27 mouse cellular contexts compared by ENCODE assay signal in genomic region chr15:73913436-73913835, GRCm38 (mm10).
DNase-seq lines count a peak whose midpoint lies in the region; ATAC-seq lines count a peak whose summit lies in the region.
"Had no signal": no experiment of that assay in that cellular context is flagged by ENCODE, and none has a peak within 500 bp of the region (broad histone marks: within the 10 kb centered on the region; RNA-seq: fewer than 3 reads in every experiment).

No protein-coding gene starts in this region.

- H3K9ac ChIP-seq in heart, embryonic 12.5 days = no peak overlapping the region
- H3K9ac ChIP-seq: embryonic facial prominence, embryonic 13.5 days; embryonic facial prominence, embryonic 15.5 days; forebrain, embryonic 12.5 days; forebrain, embryonic 15.5 days; forebrain, postnatal 0 days had no signal

- 55% methylated on average over 6 of the region's 6 CpGs for WGBS in heart, embryonic 12.5 days

- H3K4me2 ChIP-seq in heart, embryonic 12.5 days = no peak overlapping the region
- H3K4me2 ChIP-seq: embryonic facial prominence, embryonic 13.5 days; embryonic facial prominence, embryonic 15.5 days; forebrain, embryonic 12.5 days; forebrain, embryonic 15.5 days had no signal

- no peak overlapping the region for H3K4me3 ChIP-seq in heart, embryonic 12.5 days
- H3K4me3 ChIP-seq: embryonic facial prominence, embryonic 13.5 days; embryonic facial prominence, embryonic 15.5 days; erythroblast, embryonic 14.5 days; forebrain, embryonic 10.5 days; forebrain, embryonic 12.5 days; forebrain, embryonic 15.5 days had no signal

- no peak overlapping the region for H3K27ac ChIP-seq in heart, embryonic 12.5 days (ENCODE audit: poor library complexity, severe bottlenecking)
- H3K27ac ChIP-seq: embryonic facial prominence, embryonic 13.5 days; embryonic facial prominence, embryonic 15.5 days; forebrain, embryonic 10.5 days; forebrain, embryonic 12.5 days; forebrain, embryonic 15.5 days had no signal

- 0 out of 2 replicates have a peak, but pooled peaks cover 8% of the 10 kb centered on the region for H3K27me3 ChIP-seq in heart, embryonic 12.5 days (replicated peaks)
- H3K27me3 ChIP-seq: CH12.LX; embryonic facial prominence, embryonic 13.5 days; embryonic facial prominence, embryonic 15.5 days; forebrain, embryonic 12.5 days; forebrain, embryonic 15.5 days; Patski had no signal

- H3K36me3 ChIP-seq in heart, embryonic 12.5 days = no peaks in the 10 kb centered on the region
- H3K36me3 ChIP-seq: embryonic facial prominence, embryonic 13.5 days; embryonic facial prominence, embryonic 15.5 days; forebrain, embryonic 10.5 days; forebrain, embryonic 12.5 days; forebrain, embryonic 15.5 days; G1E had no signal

- H3K4me1 ChIP-seq in heart, embryonic 12.5 days (replicated peaks) = no peaks in the 10 kb centered on the region
- H3K4me1 ChIP-seq: embryonic facial prominence, embryonic 13.5 days; embryonic facial prominence, embryonic 15.5 days; forebrain, embryonic 10.5 days; forebrain, embryonic 12.5 days; forebrain, embryonic 15.5 days had no signal

- ATAC-seq in heart, embryonic 12.5 days (ENCODE audit: insufficient number of reproducible peaks, low FRiP score) = peak; percentile 27; the same call in 1 of the 2 replicates
- ATAC-seq: activated CD4-positive, CD25-positive, alpha-beta regulatory T cell, adult 4 months; CD4-positive, CD25-positive, alpha-beta regulatory T cell, adult 4 months; forebrain, embryonic 15.5 days; forebrain, postnatal 0 days; Patski had no signal

- intact Hi-C loops in heart, postnatal 25 days (cut with DNase I) = no loop called here

- no peak for DNase-seq in heart, postnatal 25 days (ENCODE audit: low spot score)
- DNase-seq in 3134 (ENCODE audit: extremely low read depth, insufficient read length, low spot score) = peak; percentile 85
- peak; percentile 49 for DNase-seq in brain, adult 2 months (ENCODE audit: low read depth, low spot score)
- DNase-seq in urinary bladder, adult 18-20 months (ENCODE audit: low spot score in 2 of 2) = no peak
- DNase-seq in urinary bladder, adult 2 months (ENCODE audit: low spot score) = no peak
- DNase-seq: adrenal gland, adult 8-10 months; adrenal gland, postnatal 14 days; cerebellum, adult 11 months; cerebellum, adult 18-20 months; cerebellum, adult 8-10 months; cerebellum, adult 9-11 months; cerebellum, postnatal 14 days; cerebellum, postnatal 36 days; embryo, embryonic 11 days; forebrain, postnatal 0 days had no signal

- no peaks in the 10 kb centered on the region for H3K9me3 ChIP-seq in heart, embryonic 12.5 days (replicated peaks)
- H3K9me3 ChIP-seq: embryonic facial prominence, embryonic 13.5 days; embryonic facial prominence, embryonic 15.5 days; forebrain, embryonic 10.5 days; forebrain, embryonic 12.5 days; forebrain, embryonic 15.5 days had no signal

Comparison
In these comparisons a context has a peak if more than half of its experiments do, and no peak if none do; other contexts are left out.
1. DNase-seq: peak in 3134 (single experiment) and brain, adult 2 months (single experiment); none in heart, postnatal 25 days (single experiment), urinary bladder, adult 18-20 months (0 of 2) and urinary bladder, adult 2 months (single experiment).